Mouse (Mus musculus): Measurements from ENCODE around the gene Hnrnpa1.

DNA sequence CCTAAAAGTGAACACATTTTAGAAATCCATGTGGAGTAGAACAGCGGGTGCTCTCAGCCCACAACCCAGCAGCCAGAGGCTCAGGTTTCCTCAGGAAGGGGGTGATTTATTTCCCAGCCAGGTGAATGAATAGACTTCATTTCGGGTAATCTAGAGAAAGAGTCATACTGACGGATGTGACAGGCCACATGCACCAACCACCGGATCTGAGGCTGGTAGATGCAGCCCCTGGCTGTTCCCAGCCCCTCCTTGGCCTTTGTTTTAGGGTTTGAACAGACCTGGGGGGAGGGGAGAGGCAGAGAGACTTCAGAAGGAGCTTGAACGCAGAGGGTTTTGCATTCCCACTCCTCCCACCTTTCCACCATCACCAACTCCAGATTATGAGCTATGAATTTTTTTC, 55.6 kb downstream of the Hnrnpa1 start:
- TF ChIP-seq GATA1 (IDR thresholded peaks at IDR 0.05; ENCODE audit: borderline replicate concordance, low read length) (no peak), FLI1 (IDR thresholded peaks at IDR 0.05; ENCODE audit: low read length) (no peak)
